Mouse (Mus musculus): Measurements from ENCODE around the gene Sycp3. TPM values are rescaled to one million over a fixed set of nuclear protein-coding genes. Genes with fewer than 3 reads are reported as not detected.
A peak's percentile ranks its signal among the peaks of the same experiment; 100 is the strongest.
"Not testable (repeated sequence)": the region's sequence is repeated elsewhere in the genome, so short reads cannot be mapped to it uniquely, and the experiment has no call there.

The Sycp3 gene
- polyA plus RNA-seq, 1 experiment from 2014 or later = not detected

- ATAC-seq (ENCODE audit: insufficient read depth, low FRiP score) = no peak
Measured at GRCm38 (mm10) chr10:88427998-88428397, 31.4 kb upstream of the Sycp3 start.

GRCm38 (mm10) chr10:88441224-88441623 is 18.1 kb upstream of the Sycp3 start:
- ATAC-seq (ENCODE audit: insufficient read depth, low FRiP score) = no peak
- H3K4me2 ChIP-seq (ENCODE audit: low read depth, low read length) = no peak overlapping the region
- H3K27me3 ChIP-seq (ENCODE audit: control insufficient read depth, insufficient read depth, low read length) = no peaks in the 10 kb centered on the region
- H3K36me3 ChIP-seq (ENCODE audit: control insufficient read depth, insufficient read depth, low read length) = 0 out of 2 replicates have a peak, but pooled peaks cover 3% of the 10 kb centered on the region
- no peak overlapping the region for H3K9ac ChIP-seq (ENCODE audit: low read length)
- H3K4me3 ChIP-seq (replicated peaks; ENCODE audit: low read length) = no peak overlapping the region
- H3K4me1 ChIP-seq (ENCODE audit: control insufficient read depth, insufficient read depth, low read length) = no peaks in the 10 kb centered on the region
- H3K27ac ChIP-seq (ENCODE audit: low read length) = no peak overlapping the region
- 84% methylated on average over 6 of the region's 6 CpGs for WGBS
- H3K9me3 ChIP-seq (replicated peaks; ENCODE audit: control insufficient read depth, low read length) = no peaks in the 10 kb centered on the region

More at GRCm38 (mm10) chr10:88427998-88428397, 31.4 kb upstream of the Sycp3 start:
- Histone ChIP-seq H3K36me3 (ENCODE audit: control insufficient read depth, insufficient read depth, low read length) (peaks cover 5% of the 10 kb centered on the region; the same call in 1 of the 2 replicates), H3K9me3 (replicated peaks; ENCODE audit: control insufficient read depth, low read length) (no peaks in the 10 kb centered on the region), H3K4me1 (ENCODE audit: control insufficient read depth, insufficient read depth, low read length) (no peaks in the 10 kb centered on the region), H3K9ac (ENCODE audit: low read length) (no peak overlapping the region), H3K4me3 (replicated peaks; ENCODE audit: low read length) (no peak overlapping the region), H3K4me2 (ENCODE audit: low read depth, low read length) (no peak overlapping the region), H3K27ac (ENCODE audit: low read length) (no peak overlapping the region), H3K27me3 (ENCODE audit: control insufficient read depth, insufficient read depth, low read length) (no peaks in the 10 kb centered on the region)
- 91% methylated on average over 6 of the region's 6 CpGs for WGBS

GRCm38 (mm10) chr10:88451221-88451620 is 8.1 kb upstream of the Sycp3 start:
- Histone ChIP-seq H3K9me3 (replicated peaks; ENCODE audit: control insufficient read depth, low read length) (no peaks in the 10 kb centered on the region), H3K9ac (ENCODE audit: low read length) (no peak overlapping the region), H3K27ac (ENCODE audit: low read length) (no peak overlapping the region), H3K4me2 (ENCODE audit: low read depth, low read length) (no peak overlapping the region), H3K4me1 (ENCODE audit: control insufficient read depth, insufficient read depth, low read length) (0 out of 2 replicates have a peak, but pooled peaks cover 4% of the 10 kb centered on the region), H3K36me3 (ENCODE audit: control insufficient read depth, insufficient read depth, low read length) (no peaks in the 10 kb centered on the region), H3K27me3 (ENCODE audit: control insufficient read depth, insufficient read depth, low read length) (no peaks in the 10 kb centered on the region), H3K4me3 (replicated peaks; ENCODE audit: low read length) (no peak overlapping the region)
- peak; percentile 64; the same call in 1 of the 2 replicates for ATAC-seq (ENCODE audit: insufficient read depth, low FRiP score)
- 69% methylated on average over 2 of the region's 2 CpGs for WGBS

- H3K27me3 ChIP-seq (ENCODE audit: control insufficient read depth, insufficient read depth, low read length) = no peaks in the 10 kb centered on the region
- H3K9ac ChIP-seq (ENCODE audit: low read length) = no peak overlapping the region
- no peak for ATAC-seq (ENCODE audit: insufficient read depth, low FRiP score)
- no peak overlapping the region for H3K27ac ChIP-seq (ENCODE audit: low read length)
- H3K4me3 ChIP-seq (replicated peaks; ENCODE audit: low read length) = no peak overlapping the region
- H3K4me2 ChIP-seq (ENCODE audit: low read depth, low read length) = no peak overlapping the region
- 0 out of 2 replicates have a peak, but pooled peaks cover 4% of the 10 kb centered on the region for H3K4me1 ChIP-seq (ENCODE audit: control insufficient read depth, insufficient read depth, low read length)
- no peaks in the 10 kb centered on the region for H3K36me3 ChIP-seq (ENCODE audit: control insufficient read depth, insufficient read depth, low read length)
- WGBS = 73% methylated on average over 6 of the region's 6 CpGs
- no peaks in the 10 kb centered on the region for H3K9me3 ChIP-seq (replicated peaks; ENCODE audit: control insufficient read depth, low read length)
Measured at GRCm38 (mm10) chr10:88451990-88452389, 7.4 kb upstream of the Sycp3 start.

GRCm38 (mm10) chr10:88457816-88458215 is 1.6 kb upstream of the Sycp3 start:
- 35% methylated on average over 6 of the region's 6 CpGs for WGBS
- H3K4me2 ChIP-seq (ENCODE audit: low read depth, low read length) = 0 out of 2 replicates have a peak overlapping the region, but pooled peaks have one; percentile 4
- no peak overlapping the region for H3K27ac ChIP-seq (ENCODE audit: low read length)
- no peaks in the 10 kb centered on the region for H3K27me3 ChIP-seq (ENCODE audit: control insufficient read depth, insufficient read depth, low read length)
- H3K9ac ChIP-seq (ENCODE audit: low read length) = no peak overlapping the region
- no peak overlapping the region for H3K4me3 ChIP-seq (replicated peaks; ENCODE audit: low read length)
- H3K36me3 ChIP-seq (ENCODE audit: control insufficient read depth, insufficient read depth, low read length) = no peaks in the 10 kb centered on the region
- no peaks in the 10 kb centered on the region for H3K9me3 ChIP-seq (replicated peaks; ENCODE audit: control insufficient read depth, low read length)
- no peaks in the 10 kb centered on the region for H3K4me1 ChIP-seq (ENCODE audit: control insufficient read depth, insufficient read depth, low read length)
- no peak for ATAC-seq (ENCODE audit: insufficient read depth, low FRiP score)

GRCm38 (mm10) chr10:88460122-88460820 is 902 bp downstream of the Sycp3 start:
- Histone ChIP-seq H3K9ac (ENCODE audit: low read length) (no peak overlapping the region), H3K4me3 (replicated peaks; ENCODE audit: low read length) (no peak overlapping the region), H3K27ac (ENCODE audit: low read length) (no peak overlapping the region), H3K4me2 (ENCODE audit: low read depth, low read length) (no peak overlapping the region), H3K36me3 (ENCODE audit: control insufficient read depth, insufficient read depth, low read length) (no peaks in the 10 kb centered on the region), H3K9me3 (replicated peaks; ENCODE audit: control insufficient read depth, low read length) (no peaks in the 10 kb centered on the region), H3K27me3 (ENCODE audit: control insufficient read depth, insufficient read depth, low read length) (no peaks in the 10 kb centered on the region), H3K4me1 (ENCODE audit: control insufficient read depth, insufficient read depth, low read length) (no peaks in the 10 kb centered on the region)
- ATAC-seq (ENCODE audit: insufficient read depth, low FRiP score) = no peak
- 72% methylated on average over 18 of the region's 18 CpGs for WGBS

- not testable (repeated sequence) for H3K4me2 ChIP-seq (ENCODE audit: low read depth, low read length); H3K36me3 ChIP-seq (ENCODE audit: control insufficient read depth, insufficient read depth, low read length); H3K4me1 ChIP-seq (ENCODE audit: control insufficient read depth, insufficient read depth, low read length); H3K27ac ChIP-seq (ENCODE audit: low read length); H3K9me3 ChIP-seq (replicated peaks; ENCODE audit: control insufficient read depth, low read length); H3K4me3 ChIP-seq (replicated peaks; ENCODE audit: low read length); H3K9ac ChIP-seq (ENCODE audit: low read length); ATAC-seq (ENCODE audit: insufficient read depth, low FRiP score); H3K27me3 ChIP-seq (ENCODE audit: control insufficient read depth, insufficient read depth, low read length)
- WGBS = 86% methylated on average over 10 of the region's 10 CpGs
Measured at GRCm38 (mm10) chr10:88482866-88483265, 23.5 kb downstream of the Sycp3 start.

- Histone ChIP-seq H3K27me3 (ENCODE audit: control insufficient read depth, insufficient read depth, low read length) (no peaks in the 10 kb centered on the region), H3K9me3 (replicated peaks; ENCODE audit: control insufficient read depth, low read length) (no peaks in the 10 kb centered on the region), H3K4me1 (ENCODE audit: control insufficient read depth, insufficient read depth, low read length) (no peaks in the 10 kb centered on the region), H3K4me2 (ENCODE audit: low read depth, low read length) (no peak overlapping the region), H3K4me3 (replicated peaks; ENCODE audit: low read length) (no peak overlapping the region), H3K36me3 (ENCODE audit: control insufficient read depth, insufficient read depth, low read length) (no peaks in the 10 kb centered on the region), H3K9ac (ENCODE audit: low read length) (no peak overlapping the region), H3K27ac (ENCODE audit: low read length) (no peak overlapping the region)
- no peak for ATAC-seq (ENCODE audit: insufficient read depth, low FRiP score)
- 89% methylated on average over 5 of the region's 5 CpGs for WGBS
Measured at GRCm38 (mm10) chr10:88488629-88489028, 29.3 kb downstream of the Sycp3 start.

- Histone ChIP-seq H3K27me3 (ENCODE audit: control insufficient read depth, insufficient read depth, low read length) (no peaks in the 10 kb centered on the region), H3K4me2 (ENCODE audit: low read depth, low read length) (no peak overlapping the region), H3K36me3 (ENCODE audit: control insufficient read depth, insufficient read depth, low read length) (no peaks in the 10 kb centered on the region), H3K9me3 (replicated peaks; ENCODE audit: control insufficient read depth, low read length) (no peaks in the 10 kb centered on the region), H3K27ac (ENCODE audit: low read length) (no peak overlapping the region), H3K4me3 (replicated peaks; ENCODE audit: low read length) (no peak overlapping the region), H3K9ac (ENCODE audit: low read length) (no peak overlapping the region), H3K4me1 (ENCODE audit: control insufficient read depth, insufficient read depth, low read length) (no peaks in the 10 kb centered on the region)
- 66% methylated on average over 7 of the region's 7 CpGs for WGBS
- no peak for ATAC-seq (ENCODE audit: insufficient read depth, low FRiP score)
Measured at GRCm38 (mm10) chr10:88491632-88492031, 32.3 kb downstream of the Sycp3 start.
